Mouse (Mus musculus) cerebellum, postnatal 10 days (tissue): ENCODE measurements at regions not wholly inside any gene's neighbourhood (a gene's known extent, or its start where the extent isn't known, plus 50 kb on each side); places are given as distances from the start of the nearest gene placed in this dataset.
A peak's percentile ranks its signal among the peaks of the same experiment; 100 is the strongest.

Experiments
- DNase-seq, 2 experiments: peaks; one replicate each; pipeline ENCODE4 v3.0.0; 2021; ENCODE audit warnings: mixed read lengths in 2 of 2

DNA sequence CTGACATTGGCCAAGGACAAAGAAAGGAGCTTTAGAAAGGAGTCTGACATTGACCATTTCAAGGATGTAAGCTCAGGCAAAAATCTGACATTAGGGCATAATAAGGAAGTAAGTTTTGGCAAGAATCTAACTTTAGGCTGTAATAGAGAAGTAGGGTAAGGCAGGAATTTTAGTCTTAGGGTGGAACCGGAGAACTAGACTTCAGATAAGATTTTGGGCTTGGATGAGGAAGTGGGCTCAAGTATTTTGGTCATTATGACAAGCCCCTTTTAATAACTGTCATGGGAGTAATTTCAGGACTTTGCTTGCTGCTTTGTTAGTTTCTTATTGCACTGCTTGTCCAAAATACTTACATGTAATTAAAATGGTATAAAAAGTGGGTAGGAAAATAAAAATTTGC is 418.9 kb downstream of the Wdr20rt start:
- DNase-seq = no peak

DNA sequence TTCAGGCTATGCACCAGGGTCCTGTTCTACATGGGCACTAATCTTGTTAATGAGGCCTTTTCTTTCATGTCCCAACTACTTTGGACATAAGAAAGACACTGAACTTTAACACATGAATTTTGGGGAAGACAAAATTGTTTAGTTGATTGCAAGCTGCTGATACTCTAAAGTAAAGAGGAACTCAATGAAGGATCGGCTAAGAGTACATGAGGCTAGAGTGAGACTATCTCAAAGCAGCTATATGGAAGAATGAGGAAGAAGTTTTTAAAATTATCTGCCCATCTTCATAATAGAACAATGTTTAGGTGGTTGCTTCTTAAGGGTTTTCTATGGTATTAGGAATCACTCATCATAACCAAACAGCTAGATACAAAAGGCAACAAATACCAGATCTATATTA is 431.5 kb downstream of the Wdr20rt start:
- DNase-seq = no peak

DNA sequence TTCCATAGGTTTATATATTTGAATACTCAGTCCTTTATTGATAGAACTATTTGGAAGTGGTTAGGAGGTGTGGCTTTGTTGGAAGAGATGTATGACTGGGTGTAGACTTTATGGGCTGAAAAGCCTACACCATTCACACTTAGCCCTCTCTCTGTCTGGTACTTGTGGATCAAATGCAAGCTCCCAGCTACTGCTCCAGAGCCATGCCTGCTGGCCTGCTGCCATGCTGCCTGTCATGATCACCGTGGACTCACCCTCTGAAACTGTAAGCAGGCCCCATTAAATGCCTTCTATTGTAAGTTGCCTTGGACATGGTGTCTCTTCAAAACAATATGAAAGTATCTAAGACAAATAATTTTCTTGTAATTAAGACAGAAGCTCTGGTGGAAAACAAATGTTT is 446.4 kb downstream of the Wdr20rt start:
- peak; percentile 11 to 37 for DNase-seq

DNA sequence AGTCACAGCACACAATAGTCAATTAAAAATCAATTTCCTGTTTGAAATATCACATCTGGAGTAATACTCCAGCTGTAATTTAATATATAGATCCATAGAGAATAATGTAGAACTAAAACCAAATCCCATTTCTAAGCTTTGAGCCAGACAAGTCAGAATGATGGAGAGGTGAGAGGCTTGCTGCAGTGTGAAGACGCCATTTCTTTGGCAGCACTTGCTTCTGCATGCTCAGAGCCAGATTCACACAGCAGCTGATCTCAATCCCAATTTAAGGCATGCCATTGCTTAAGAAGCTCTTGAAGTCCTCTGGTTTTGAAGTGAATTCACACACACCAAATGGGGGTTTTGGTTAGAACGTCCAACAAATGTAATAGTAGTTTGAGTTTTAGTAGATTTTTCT is 447.9 kb downstream of the Wdr20rt start:
- DNase-seq = no peak

DNA sequence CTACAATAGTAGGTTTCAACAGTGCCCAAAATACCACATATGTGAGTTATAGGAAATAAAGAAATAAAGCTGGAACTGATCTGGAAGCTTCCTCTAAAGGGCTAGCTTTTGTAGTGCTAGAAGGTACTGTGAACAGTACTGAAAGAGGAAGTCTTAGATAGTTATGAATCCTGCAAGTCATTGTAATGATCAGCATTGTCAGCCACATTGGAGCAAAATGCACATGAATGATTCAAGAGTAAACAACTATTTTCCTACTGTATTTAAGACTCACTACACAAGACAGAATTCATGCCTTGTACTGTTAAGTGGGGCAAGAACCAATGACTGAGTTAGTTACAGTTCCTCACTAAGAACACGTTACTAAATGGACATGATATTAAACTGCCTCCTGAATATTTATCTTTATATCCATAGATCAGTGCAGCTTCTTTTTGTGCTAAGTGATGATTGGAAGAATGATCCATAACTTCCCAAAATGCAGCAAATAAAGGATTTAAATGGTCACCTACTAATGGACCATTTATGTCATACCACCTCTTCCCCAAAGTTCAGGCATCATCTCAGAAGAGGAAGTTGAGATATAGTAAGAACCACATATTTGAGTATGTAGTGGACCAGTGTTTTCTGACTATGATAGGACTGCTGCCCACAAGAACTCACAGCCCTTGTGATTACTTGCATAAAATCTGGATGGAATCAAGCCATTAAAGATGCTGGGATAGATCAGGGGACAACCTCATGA is 449.8 kb downstream of the Wdr20rt start:
- DNase-seq = no peak

DNA sequence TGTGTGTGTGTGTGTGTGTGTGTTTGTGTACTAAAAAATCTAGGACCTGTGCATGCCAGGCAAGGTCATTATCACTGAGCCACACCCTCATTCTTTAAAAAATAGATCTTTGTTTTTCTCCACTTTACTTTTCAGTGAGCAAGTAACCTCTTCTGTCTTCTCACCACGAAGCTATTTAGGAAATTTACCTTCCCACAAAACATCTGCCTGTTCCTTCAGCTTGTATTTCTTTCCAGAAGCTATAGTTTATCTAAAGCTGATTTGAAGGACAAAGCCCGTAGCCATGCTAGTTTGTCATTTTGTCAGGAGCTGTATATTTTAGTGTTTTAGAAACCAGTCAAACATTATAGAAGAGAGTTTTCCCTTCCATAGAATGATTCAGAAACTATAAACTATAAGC is 455.0 kb downstream of the Wdr20rt start:
- no peak for DNase-seq

DNA sequence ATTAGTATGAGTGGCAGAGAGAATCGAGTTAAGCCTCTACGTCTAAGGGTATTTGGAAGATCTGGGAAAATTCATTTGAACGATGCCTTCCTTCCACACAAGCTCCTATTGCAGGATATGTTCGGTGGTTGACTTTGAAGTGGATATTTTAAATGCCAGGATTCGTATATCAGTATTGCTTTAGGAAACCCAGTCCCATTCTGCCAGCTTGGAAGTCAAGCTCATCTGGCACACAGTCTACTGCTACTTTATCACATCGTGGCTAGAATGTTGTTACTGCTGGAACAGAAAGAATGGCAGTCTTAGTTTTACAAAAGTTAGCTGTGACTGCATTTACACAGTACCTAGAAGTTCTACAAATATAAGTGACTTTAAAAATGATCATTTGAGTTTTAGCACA is 456.5 kb downstream of the Wdr20rt start:
- no peak for DNase-seq

DNA sequence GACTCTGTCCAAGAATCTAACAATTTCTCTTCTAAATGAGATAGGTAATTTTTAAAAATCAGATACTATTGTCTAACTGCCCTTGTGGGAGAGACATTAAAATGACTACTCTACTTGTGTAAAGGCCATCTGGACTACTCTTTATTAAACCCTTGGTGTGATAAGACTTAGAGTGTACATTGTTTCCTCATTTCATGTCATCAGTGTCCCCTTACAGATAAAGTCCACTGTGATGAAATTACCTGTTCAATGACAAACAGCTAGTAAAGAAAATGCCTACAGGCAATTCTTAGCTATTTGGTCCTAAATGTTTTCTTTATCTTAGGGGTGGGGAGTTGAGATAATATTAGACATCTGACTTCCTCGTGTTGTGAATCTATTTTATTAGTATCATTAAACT is 479.7 kb downstream of the Wdr20rt start:
- DNase-seq = no peak

DNA sequence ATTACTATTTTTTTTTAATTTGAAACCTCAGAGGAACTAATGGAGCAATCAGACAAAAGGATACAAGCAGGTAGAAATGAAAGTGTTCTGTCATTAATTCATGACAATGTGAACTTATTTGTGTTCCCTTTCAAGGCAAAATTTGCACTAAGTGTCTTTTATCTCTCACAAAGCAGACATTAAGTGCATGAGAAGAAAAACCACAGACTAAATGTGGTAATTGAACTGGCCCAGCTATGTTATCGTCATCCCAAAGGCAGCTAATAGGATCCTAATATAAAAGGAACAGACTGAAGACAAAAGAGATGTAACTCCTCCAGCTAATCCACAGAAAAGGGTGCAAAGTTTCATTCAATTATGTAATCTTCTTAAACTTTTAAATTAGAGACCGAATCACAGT is 487.0 kb downstream of the Wdr20rt start:
- DNase-seq = no peak
